Mouse (Mus musculus): ENCODE results near the gene Mrps7. TPM values are rescaled to one million over a fixed set of nuclear protein-coding genes. Genes with fewer than 3 reads are reported as not detected.

The Mrps7 gene
- total and polyA plus RNA-seq, 3 experiments = 106 to 199 (median 157) TPM

DNA sequence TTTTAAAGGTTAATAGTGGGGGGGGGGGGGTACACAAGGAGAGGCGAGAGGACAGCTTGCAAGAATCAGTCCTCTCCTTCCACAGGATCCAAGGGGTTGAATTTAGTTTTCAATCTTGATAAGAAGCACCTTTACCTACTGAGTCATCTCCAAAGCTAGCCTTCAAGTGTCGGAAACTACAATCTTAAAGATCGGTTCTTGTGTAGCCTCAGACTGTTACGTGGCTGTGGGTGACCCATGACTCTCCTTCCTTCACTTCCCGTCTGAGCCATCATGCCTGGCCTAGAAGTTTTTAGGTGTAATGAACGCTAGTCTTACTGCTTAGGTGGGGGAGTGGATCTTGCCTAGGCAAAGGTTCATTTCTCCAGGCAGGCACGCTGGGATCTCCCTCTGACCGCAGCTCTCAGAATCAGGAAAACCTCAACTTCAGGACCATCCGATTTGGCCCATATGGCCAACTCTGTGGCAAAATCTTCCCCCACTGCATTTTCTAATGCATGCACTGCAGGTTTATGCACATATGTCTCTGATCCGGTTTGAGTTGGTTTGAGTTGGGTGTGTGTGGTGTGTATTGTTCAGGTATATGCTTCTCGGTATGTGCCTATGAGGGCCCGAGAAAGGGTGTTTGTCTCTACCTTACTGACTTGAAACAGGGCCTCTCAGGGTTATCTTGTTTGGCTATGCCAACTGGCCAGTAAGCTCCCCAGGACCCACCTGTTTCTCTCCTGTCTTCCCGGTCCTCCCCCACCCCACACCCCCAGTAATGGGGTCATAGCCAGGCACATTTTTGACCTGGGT, 26.2 kb downstream of the Mrps7 start:
- DNase-seq (ENCODE audit: low read depth, low spot score) = no peak
- Histone ChIP-seq H3K9me3 (replicated peaks; ENCODE audit: insufficient read depth, low read length) (no peaks in the 10 kb centered on the region), H3K27ac (ENCODE audit: control insufficient read depth, low read depth, low read length) (no peak overlapping the region), H3K4me1 (ENCODE audit: control insufficient read depth in 1 of 2, insufficient read depth in 2 of 2, low read length in 2 of 2) (peaks cover 6 to 29% of the 10 kb centered on the region in 2 experiments), H3K27me3 (ENCODE audit: control insufficient read depth in 1 of 2, insufficient read depth in 2 of 2, low read length in 2 of 2) (no peaks in the 10 kb centered on the region), H3K9ac (ENCODE audit: control insufficient read depth, low read depth, low read length, poor library complexity, severe bottlenecking) (no peak overlapping the region), H3K79me2 (ENCODE audit: control insufficient read depth, insufficient read depth, low read length, poor library complexity) (peaks cover 21% of the 10 kb centered on the region), H3K4me3 (ENCODE audit: control insufficient read depth in 1 of 2, insufficient read depth in 1 of 2, low read depth in 2 of 2, low read length in 2 of 2) (no peak overlapping the region), H3K36me3 (ENCODE audit: control insufficient read depth in 1 of 2, insufficient read depth in 2 of 2, low read length in 2 of 2) (peaks cover 0 to 9% of the 10 kb centered on the region in 2 experiments; a peak in 2 of 4 replicates)
- no peak for TF ChIP-seq MAX (IDR thresholded peaks at IDR 0.05; ENCODE audit: low read length)
- TF ChIP-seq UBTF (IDR thresholded peaks at IDR 0.05; ENCODE audit: borderline replicate concordance, insufficient read depth, low read depth, low read length) = no peak
- no peak for TF ChIP-seq MYB (IDR thresholded peaks at IDR 0.05; ENCODE audit: low read depth, low read length)
- TF ChIP-seq CHD2 (IDR thresholded peaks at IDR 0.05; ENCODE audit: low read length) = no peak
- no peak for TF ChIP-seq USF2 (IDR thresholded peaks at IDR 0.05; ENCODE audit: borderline replicate concordance in 1 of 2, insufficient read depth in 1 of 2, low read depth in 1 of 2, low read length in 2 of 2)
- no peak for TF ChIP-seq SMC3 (IDR thresholded peaks at IDR 0.05; ENCODE audit: low read depth, low read length)
- no peak for TF ChIP-seq MAZ (IDR thresholded peaks at IDR 0.05; ENCODE audit: low read depth, low read length)
- TF ChIP-seq NELFE (IDR thresholded peaks at IDR 0.05; ENCODE audit: low read depth, low read length) = no peak
- TF ChIP-seq RCOR1 (IDR thresholded peaks at IDR 0.05; ENCODE audit: low read depth, low read length) = no peak
- no peak for TF ChIP-seq E2F4 (IDR thresholded peaks at IDR 0.05; ENCODE audit: borderline replicate concordance, low read depth, low read length)
- TF ChIP-seq BHLHE40 (IDR thresholded peaks at IDR 0.05; ENCODE audit: borderline replicate concordance, low read depth, low read length) = no peak
- TF ChIP-seq CTCF (IDR thresholded peaks at IDR 0.05 in 2 of 3, conservative IDR thresholded peaks at IDR 0.05 in 1 of 3; ENCODE audit: control insufficient read depth in 1 of 3, insufficient read depth in 1 of 3, low read depth in 2 of 3, low read length in 3 of 3, poor library complexity in 1 of 3, severe bottlenecking in 1 of 3) = no peak
- TF ChIP-seq JUND (IDR thresholded peaks at IDR 0.05; ENCODE audit: low read depth, low read length) = no peak
- no peak for TF ChIP-seq USF1 (IDR thresholded peaks at IDR 0.05; ENCODE audit: low read depth, low read length)
- no peak for TF ChIP-seq TBP (IDR thresholded peaks at IDR 0.05; ENCODE audit: low read depth, low read length)
- no peak for TF ChIP-seq MAFK (IDR thresholded peaks at IDR 0.05; ENCODE audit: borderline replicate concordance, low read depth, low read length)
- no peak for TF ChIP-seq ZNF384 (IDR thresholded peaks at IDR 0.05; ENCODE audit: low read depth, low read length)
- TF ChIP-seq CHD1 (IDR thresholded peaks at IDR 0.05; ENCODE audit: low read depth, low read length) = no peak

All from MEL (cell line).